Mouse (Mus musculus) intestine, embryonic 16.5 days (tissue): Measurements from ENCODE around the gene Gzme. TPM values are rescaled to one million over a fixed set of nuclear protein-coding genes. Genes with fewer than 3 reads are reported as not detected.

Experiments used
- microRNA-seq: library from miRNA; unstranded; fragments of <30 nt; microRNA quantifications from one replicate; pipeline ENCODE4, GENCODE M21; 2016
- polyA plus RNA-seq: library from polyadenylated mRNA; unstranded; fragments of >200 nt; fragmentation: Nextera tagmentation; extraction: Ambion mirVana; gene quantifications from 2 replicates; pipeline ENCODE4 v1.2.1, GENCODE M21; 2015

The Gzme gene
- polyA plus RNA-seq, 1 experiment from 2014 or later, result not detected

Small RNA genes within 50 kb of the gene (microRNA-seq; reads per million reads assigned to microRNA genes)
- gene Mir6949, result not detected

Other genes with a start within 250 kb of the Gzme start
- gene Cbln3, start 236.2 kb downstream of the Gzme start, polyA plus RNA-seq, result 0.17 and 0.27 TPM in 2 replicates
- 12.5 and 13.6 TPM in 2 replicates for gene Khnyn, start 235.7 kb downstream of the Gzme start, polyA plus RNA-seq
- 85.2 and 89.2 TPM in 2 replicates for gene Sdr39u1, start 220.3 kb downstream of the Gzme start, polyA plus RNA-seq
- gene Cma1, start 175.9 kb downstream of the Gzme start, polyA plus RNA-seq, result 4.1 and 5.7 TPM in 2 replicates
- gene Cma2, start 169.6 kb downstream of the Gzme start, polyA plus RNA-seq, result not detected in 2 replicates
- gene Mcpt1, start 102.7 kb downstream of the Gzme start, polyA plus RNA-seq, result 0.27 and 0.48 TPM in 2 replicates
- gene Mcpt9, start 90.1 kb downstream of the Gzme start, polyA plus RNA-seq, result not detected in 2 replicates
- gene Mcpt2, start 78.6 kb downstream of the Gzme start, polyA plus RNA-seq, result 0.37 and 0.55 TPM in 2 replicates
- 0.55 and 0.69 TPM in 2 replicates for gene Mcpt4, start 58.3 kb downstream of the Gzme start, polyA plus RNA-seq
- gene Mcpt8, start 35.4 kb downstream of the Gzme start, polyA plus RNA-seq, result 0.65 and 0.83 TPM in 2 replicates
- 0.20 and 0.76 TPM in 2 replicates for gene Ctsg, start 18.1 kb downstream of the Gzme start, polyA plus RNA-seq
- gene Gzmd, start 12.0 kb upstream of the Gzme start, polyA plus RNA-seq, result not detected in 2 replicates
- not detected in 2 replicates for gene Gzmg, start 39.0 kb upstream of the Gzme start, polyA plus RNA-seq
- gene Gzmn, start 54.0 kb upstream of the Gzme start, polyA plus RNA-seq, result not detected in 2 replicates
- not detected in 2 replicates for gene Gzmf, start 90.8 kb upstream of the Gzme start, polyA plus RNA-seq
- gene Gzmc, start 114.0 kb upstream of the Gzme start, polyA plus RNA-seq, result not detected in 2 replicates
- gene Gzmb, start 141.6 kb upstream of the Gzme start, polyA plus RNA-seq, result 0.86 and 1.3 TPM in 2 replicates
- 0.44 and 1.5 TPM in 2 replicates for gene Atp12a, start 244.4 kb upstream of the Gzme start, polyA plus RNA-seq